Mouse (Mus musculus): ENCODE data around the gene Rnf214. TPM values are rescaled to one million over a fixed set of nuclear protein-coding genes. Genes with fewer than 3 reads are reported as not detected.

Gene Rnf214
- total RNA-seq, 1 experiment from 2014 or later, result 46.1 TPM

GRCm38 (mm10) chr9:45838069-45838433, 68.7 kb downstream of the Rnf214 start:
- ATAC-seq (replicated peaks; ENCODE audit: insufficient number of reproducible peaks, low FRiP score, low TSS enrichment, poor library complexity, severe bottlenecking), result no peak

- no peak for ATAC-seq (replicated peaks; ENCODE audit: insufficient number of reproducible peaks, low FRiP score, low TSS enrichment, poor library complexity, severe bottlenecking)
Observed at GRCm38 (mm10) chr9:45833461-45833860, 73.2 kb downstream of the Rnf214 start.

- no peak for ATAC-seq (replicated peaks; ENCODE audit: insufficient number of reproducible peaks, low FRiP score, low TSS enrichment, poor library complexity, severe bottlenecking)
Observed at GRCm38 (mm10) chr9:45832898-45833297, 73.8 kb downstream of the Rnf214 start.

- ATAC-seq (replicated peaks; ENCODE audit: insufficient number of reproducible peaks, low FRiP score, low TSS enrichment, poor library complexity, severe bottlenecking), result peak; percentile 66
Observed at GRCm38 (mm10) chr9:45829107-45829506, 77.6 kb downstream of the Rnf214 start.

- ATAC-seq (replicated peaks; ENCODE audit: insufficient number of reproducible peaks, low FRiP score, low TSS enrichment, poor library complexity, severe bottlenecking), result peak; percentile 99
Observed at GRCm38 (mm10) chr9:45828291-45828963, 78.3 kb downstream of the Rnf214 start, which contains the start of gene Cep164. Cep164 (minus strand) TSS chr9:45828691.

GRCm38 (mm10) chr9:45827663-45828290, 78.9 kb downstream of the Rnf214 start:
- no peak for ATAC-seq (replicated peaks; ENCODE audit: insufficient number of reproducible peaks, low FRiP score, low TSS enrichment, poor library complexity, severe bottlenecking)

- no peak for ATAC-seq (replicated peaks; ENCODE audit: insufficient number of reproducible peaks, low FRiP score, low TSS enrichment, poor library complexity, severe bottlenecking)
Observed at GRCm38 (mm10) chr9:45818406-45819011, 88.2 kb downstream of the Rnf214 start.

- ATAC-seq (replicated peaks; ENCODE audit: insufficient number of reproducible peaks, low FRiP score, low TSS enrichment, poor library complexity, severe bottlenecking), result peak; percentile 31; the same call in 1 of the 2 replicates
Observed at GRCm38 (mm10) chr9:45815525-45815924, 91.2 kb downstream of the Rnf214 start.

GRCm38 (mm10) chr9:45815113-45815512, 91.6 kb downstream of the Rnf214 start:
- ATAC-seq (replicated peaks; ENCODE audit: insufficient number of reproducible peaks, low FRiP score, low TSS enrichment, poor library complexity, severe bottlenecking), result no peak

Other genes starting within 250 kb of the Rnf214 start
- gene Cep164, start 78.2 kb downstream of the Rnf214 start, total RNA-seq (2017), result 10.6 to 16.4 TPM (median 13.0 TPM) in 3 replicates
- gene Bace1, start 68.3 kb downstream of the Rnf214 start, total RNA-seq (2017), result 0.29 to 1.1 TPM (median 0.43 TPM) in 3 replicates
- gene Pcsk7, start 414 bp downstream of the Rnf214 start, total RNA-seq (2017), result 23.5 to 44.2 TPM (median 36.3 TPM) in 3 replicates
- 0.68 TPM in 1 of 3 replicates, not detected in the others for gene Tagln, start 29.1 kb upstream of the Rnf214 start, total RNA-seq (2017)
- gene Sidt2, start 48.3 kb upstream of the Rnf214 start, total RNA-seq (2017), result 40.2 to 62.3 TPM (median 50.1 TPM) in 3 replicates
- 67.4 to 83.6 TPM (median 77.9 TPM) in 3 replicates for gene Pafah1b2, start 105.8 kb upstream of the Rnf214 start, total RNA-seq (2017)
- 8.8 to 21.7 TPM (median 11.0 TPM) in 3 replicates for gene Sik3, start 105.9 kb upstream of the Rnf214 start, total RNA-seq (2017)

Data from monocyte, adult 5-6 weeks (primary cell).